9 mouse cellular contexts compared by ENCODE assay signal in genomic region chrX:136172786-136173185, GRCm38 (mm10). TPM values are rescaled to one million over a fixed set of nuclear protein-coding genes. Genes with fewer than 3 reads are reported as not detected.
DNase-seq lines count a peak whose midpoint lies in the region; ATAC-seq and TF ChIP-seq lines count a peak whose summit lies in the region.
"Had no signal": no experiment of that assay in that cellular context is flagged by ENCODE, and none has a peak within 500 bp of the region (broad histone marks: within the 10 kb centered on the region; RNA-seq: fewer than 3 reads in every experiment).

No protein-coding gene starts in this region.

- H3K27me3 ChIP-seq in forebrain, postnatal 0 days (ENCODE audit: insufficient read depth, low read length) = no peaks in the 10 kb centered on the region
- no peaks in the 10 kb centered on the region for H3K27me3 ChIP-seq in liver, embryonic 16.5 days (ENCODE audit: control insufficient read depth, insufficient read depth, low read depth, low read length)

- H3K9ac ChIP-seq in forebrain, postnatal 0 days = peak overlapping the region; percentile 45
- H3K9ac ChIP-seq in liver, embryonic 16.5 days (ENCODE audit: low read depth, low read length) = no peak overlapping the region

- no peak for ATAC-seq in forebrain, postnatal 0 days
- no peak for ATAC-seq in liver, embryonic 16.5 days (ENCODE audit: low read depth)

- H3K9me3 ChIP-seq in forebrain, postnatal 0 days (ENCODE audit: low read length) = no peaks in the 10 kb centered on the region
- H3K9me3 ChIP-seq in liver, embryonic 16.5 days (replicated peaks; ENCODE audit: control insufficient read depth, low read length) = no peaks in the 10 kb centered on the region

- peak overlapping the region; percentile 49 for H3K4me2 ChIP-seq in forebrain, postnatal 0 days (ENCODE audit: low read depth)
- H3K4me2 ChIP-seq in liver, embryonic 16.5 days (ENCODE audit: low read depth, low read length) = peak overlapping the region; percentile 59

- H3K4me3 ChIP-seq in forebrain, postnatal 0 days (ENCODE audit: low read depth, low read length) = peak overlapping the region; percentile 52
- H3K4me3 ChIP-seq in liver, embryonic 16.5 days (ENCODE audit: low read depth, low read length) = peak overlapping the region; percentile 73

- DNase-seq in cerebellum, adult 9-11 months = peak; percentile 5
- DNase-seq in cerebellum, postnatal 36 days = no peak
- DNase-seq in ES-CJ7 (ENCODE audit: low read depth, low spot score) = peak; percentile 9
- DNase-seq in forebrain, postnatal 0 days = peak; percentile 10
- no peak for DNase-seq in frontal cortex, postnatal 25 days (ENCODE audit: low spot score in 2 of 2)
- DNase-seq in yolk sac, embryonic 10.5 days (ENCODE audit: low spot score) = no peak
- DNase-seq in spleen, adult 18-20 months = no peak

- no peaks in the 10 kb centered on the region for H3K36me3 ChIP-seq in forebrain, postnatal 0 days (ENCODE audit: insufficient read depth)
- H3K36me3 ChIP-seq in liver, embryonic 16.5 days (ENCODE audit: control insufficient read depth, insufficient read depth) = no peaks in the 10 kb centered on the region; the same call in 1 of the 2 replicates

- 34% methylated on average over 10 of the region's 10 CpGs for WGBS in forebrain, postnatal 0 days
- 30% methylated on average over 10 of the region's 10 CpGs for WGBS in liver, embryonic 16.5 days (ENCODE audit: insufficient replicate concordance)

- no peak for TF ChIP-seq CTCF in forebrain, postnatal 0 days (IDR thresholded peaks at IDR 0.05; ENCODE audit: low read depth)

- H3K4me1 ChIP-seq in forebrain, postnatal 0 days (ENCODE audit: insufficient read depth) = no peaks in the 10 kb centered on the region
- H3K4me1 ChIP-seq in liver, embryonic 16.5 days (ENCODE audit: control insufficient read depth, low read depth, low read length) = no peaks in the 10 kb centered on the region; the same call in 1 of the 2 replicates

- H3K27ac ChIP-seq in forebrain, postnatal 0 days (ENCODE audit: low read depth, low read length) = peak overlapping the region; percentile 83
- H3K27ac ChIP-seq in liver, embryonic 16.5 days (ENCODE audit: low read length) = no peak overlapping the region

RNA-seq across cellular contexts. Expression of gene Tceal8, which starts 0.6 kb away (rescaled TPM):
- 112 and 117 TPM in 2 replicates for total RNA-seq in forebrain, postnatal 0 days (2014; rRNA removed)
- 134 and 141 TPM in 2 replicates for polyA plus RNA-seq in forebrain, postnatal 0 days (2015; fragmentation: Nextera tagmentation; extraction: Ambion mirVana)
- 170 and 186 TPM in 2 replicates for polyA plus RNA-seq in liver, embryonic 16.5 days (2015; fragmentation: Nextera tagmentation; extraction: Ambion mirVana)

RNA-seq across cellular contexts. Expression of gene Tceal5, which starts 30.9 kb away (rescaled TPM):
- total RNA-seq in forebrain, postnatal 0 days (2014; rRNA removed) = 14.2 and 14.9 TPM in 2 replicates
- polyA plus RNA-seq in forebrain, postnatal 0 days (2015; fragmentation: Nextera tagmentation; extraction: Ambion mirVana) = 34.6 and 41.5 TPM in 2 replicates
- polyA plus RNA-seq in liver, embryonic 16.5 days (2015; fragmentation: Nextera tagmentation; extraction: Ambion mirVana) = 11.0 and 11.9 TPM in 2 replicates

RNA-seq across cellular contexts. Expression of gene Bex4, which starts 34.0 kb away (rescaled TPM):
- 92.9 and 120 TPM in 2 replicates for total RNA-seq in forebrain, postnatal 0 days (2014; rRNA removed)
- 204 and 211 TPM in 2 replicates for polyA plus RNA-seq in forebrain, postnatal 0 days (2015; fragmentation: Nextera tagmentation; extraction: Ambion mirVana)
- 131 and 159 TPM in 2 replicates for polyA plus RNA-seq in liver, embryonic 16.5 days (2015; fragmentation: Nextera tagmentation; extraction: Ambion mirVana)

RNA-seq across cellular contexts. Expression of gene Tceal7, which starts 41.8 kb away (rescaled TPM):
- total RNA-seq in forebrain, postnatal 0 days (2014; rRNA removed) = 3.0 and 4.4 TPM in 2 replicates
- polyA plus RNA-seq in forebrain, postnatal 0 days (2015; fragmentation: Nextera tagmentation; extraction: Ambion mirVana) = 4.6 and 4.9 TPM in 2 replicates
- polyA plus RNA-seq in liver, embryonic 16.5 days (2015; fragmentation: Nextera tagmentation; extraction: Ambion mirVana) = 7.5 and 15.7 TPM in 2 replicates
- polyA plus RNA-seq: gonadal fat pad, adult 2 months had no signal

RNA-seq across cellular contexts. Expression of gene Bex1, which starts 42.5 kb away (rescaled TPM):
- total RNA-seq in forebrain, postnatal 0 days (2014; rRNA removed) = 105 and 106 TPM in 2 replicates
- 288 and 297 TPM in 2 replicates for polyA plus RNA-seq in forebrain, postnatal 0 days (2015; fragmentation: Nextera tagmentation; extraction: Ambion mirVana)
- 205 and 219 TPM in 2 replicates for polyA plus RNA-seq in liver, embryonic 16.5 days (2015; fragmentation: Nextera tagmentation; extraction: Ambion mirVana)

Comparison
In these comparisons a context has a peak if more than half of its experiments do, and no peak if none do; other contexts are left out.
1. DNase-seq: peak in cerebellum, adult 9-11 months (single experiment), ES-CJ7 (single experiment) and forebrain, postnatal 0 days (single experiment); none in cerebellum, postnatal 36 days (0 of 2), frontal cortex, postnatal 25 days (0 of 2), yolk sac, embryonic 10.5 days (single experiment) and spleen, adult 18-20 months (0 of 2).